Mouse (Mus musculus) forebrain, embryonic 12.5 days (tissue): Measurements from ENCODE around the gene Ttll8. TPM values are rescaled to one million over a fixed set of nuclear protein-coding genes. Genes with fewer than 3 reads are reported as not detected.

Experiments used
- ATAC-seq: fragments of 200-750 bp; cut with Nextera tagmentation; 2 replicates; pipeline ENCODE4 v1.8.0; 2017; ENCODE audit warnings: moderate TSS enrichment; ENCODE audit not compliant: low FRiP score
- H3K27ac ChIP-seq: fragments of 300-500 bp; sonication (generic); 2 replicates; pipeline ENCODE4 v1.5.1; 2016; ENCODE audit warnings: mild to moderate bottlenecking
- H3K27me3 ChIP-seq: fragments of 300-500 bp; sonication (generic); 2 replicates; pipeline ENCODE4 v1.6.1; 2016; ENCODE audit warnings: mild to moderate bottlenecking
- H3K36me3 ChIP-seq: fragments of 300-500 bp; sonication (generic); replicated peaks from 2 replicates; pipeline ENCODE4 v1.6.1; 2016; ENCODE audit warnings: mild to moderate bottlenecking
- H3K4me1 ChIP-seq: fragments of 300-500 bp; sonication (generic); 2 replicates; pipeline ENCODE4 v1.6.1; 2016
- H3K4me2 ChIP-seq: fragments of 300-500 bp; sonication (generic); 2 replicates; pipeline ENCODE4 v1.6.1; 2016; ENCODE audit warnings: mild to moderate bottlenecking, moderate library complexity
- H3K4me3 ChIP-seq: fragments of 300-500 bp; sonication (generic); replicated peaks from 2 replicates; pipeline ENCODE4 v1.5.1; 2016; ENCODE audit warnings: mild to moderate bottlenecking
- H3K9ac ChIP-seq: fragments of 300-500 bp; sonication (generic); 2 replicates; pipeline ENCODE4 v1.6.1; 2016; ENCODE audit warnings: mild to moderate bottlenecking
- H3K9me3 ChIP-seq: fragments of 300-500 bp; sonication (generic); 2 replicates; pipeline ENCODE4 v1.6.1; 2016
- WGBS: fragments of 180-500 bp; shearing (Covaris S2); methylation state at CpG from one replicate; pipeline ENCODE4 v1.1.7; 2016; 5-methylcytosine and 5-hydroxymethylcytosine counted together
- polyA plus RNA-seq: library from polyadenylated mRNA; unstranded; fragments of >200 nt; fragmentation: Nextera tagmentation; extraction: Ambion mirVana; gene quantifications from 2 replicates; pipeline ENCODE4 v1.2.1, GENCODE M21; 2016

Gene Ttll8
- 0.14 and 0.17 TPM in 2 replicates for polyA plus RNA-seq

DNA sequence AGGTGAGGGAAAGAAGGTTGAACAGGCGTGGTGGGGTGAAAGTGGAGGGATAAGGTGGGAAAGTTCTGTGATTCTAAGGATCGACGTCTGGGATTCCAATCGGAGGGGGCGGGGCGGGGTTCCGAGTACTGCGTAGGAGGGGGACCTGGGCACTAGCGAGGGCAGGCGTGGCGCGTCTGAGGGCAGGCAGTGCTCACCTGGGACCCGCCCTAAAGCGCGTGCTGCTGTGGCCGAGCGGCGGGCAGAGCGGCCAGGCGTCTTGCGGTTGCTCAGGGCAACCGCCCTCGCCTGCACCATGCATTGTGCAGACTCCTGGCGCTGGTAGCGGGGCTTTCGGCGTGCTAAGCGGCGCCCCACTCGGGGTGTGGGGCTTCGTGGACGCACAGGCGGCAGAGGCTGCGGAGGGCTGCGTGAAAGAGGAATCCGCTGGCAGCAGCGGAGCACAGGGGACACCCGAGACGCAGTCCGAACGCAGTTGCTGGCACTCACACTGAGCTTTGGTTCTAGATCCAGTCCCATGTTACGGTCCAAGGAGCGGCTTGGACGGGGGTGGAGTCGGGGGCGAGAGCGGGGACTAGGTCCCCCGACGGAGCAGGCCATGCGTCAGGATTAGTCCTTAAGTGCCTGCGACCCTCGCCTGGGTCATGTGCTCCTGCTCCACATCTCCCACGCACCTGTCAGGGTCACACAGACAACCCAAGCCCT, at the start of gene Ttll8:
Ttll8 (minus strand) TSS at position 51 of the 705 bp plus-strand sequence.
- Histone ChIP-seq H3K9ac (peak within 1 kb of the TSS; percentile 61), H3K4me2 (peak within 1 kb of the TSS; percentile 90), H3K9me3 (no peaks in the 10 kb centered on the region), H3K36me3 (0 out of 2 replicates have a peak, but pooled peaks cover 2% of the 10 kb centered on the region), H3K27me3 (peaks cover 35% of the 10 kb centered on the region), H3K27ac (no peak within 1 kb of the TSS), H3K4me1 (peaks cover 10% of the 10 kb centered on the region), H3K4me3 (peak within 1 kb of the TSS; percentile 47)
- peak; percentile 68 for ATAC-seq
- WGBS, result 3% methylated on average over 53 of the region's 53 CpGs

DNA sequence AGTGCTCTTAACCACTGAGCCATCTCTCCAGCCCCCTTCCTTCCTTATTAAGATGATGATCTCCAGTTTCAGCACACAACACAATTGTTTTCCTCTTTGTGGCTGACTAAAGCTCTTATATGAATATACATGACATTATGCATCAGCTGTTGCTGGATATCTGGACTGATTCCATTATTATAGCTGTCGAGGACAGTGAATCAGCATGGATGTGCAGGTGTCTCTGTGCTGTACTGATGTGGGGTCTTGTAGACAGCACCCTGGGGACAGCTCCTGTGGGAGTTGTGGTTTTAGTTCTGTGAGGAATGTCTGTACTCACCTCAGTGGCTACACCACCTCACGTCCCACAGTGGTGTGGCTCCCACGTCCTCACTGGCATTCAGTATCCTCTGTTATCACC, 47.0 kb upstream of the Ttll8 start:
- 79% methylated on average over 3 of the region's 3 CpGs for WGBS
- H3K27ac ChIP-seq, result no peak overlapping the region

GRCm38 (mm10) chr15:89000367-89000766, 46.1 kb upstream of the Ttll8 start:
- Histone ChIP-seq H3K36me3 (no peaks in the 10 kb centered on the region), H3K4me3 (no peak overlapping the region), H3K27me3 (no peaks in the 10 kb centered on the region), H3K9me3 (no peaks in the 10 kb centered on the region), H3K4me2 (no peak overlapping the region), H3K9ac (no peak overlapping the region), H3K4me1 (no peaks in the 10 kb centered on the region), H3K27ac (no peak overlapping the region)
- no peak for ATAC-seq
- WGBS, result 58% methylated on average over 2 of the region's 2 CpGs

More for the DNA sequence above, 47.0 kb upstream of the Ttll8 start:
- Histone ChIP-seq H3K4me2 (no peak overlapping the region), H3K4me3 (no peak overlapping the region), H3K27me3 (no peaks in the 10 kb centered on the region), H3K9ac (no peak overlapping the region), H3K4me1 (no peaks in the 10 kb centered on the region), H3K36me3 (no peaks in the 10 kb centered on the region), H3K9me3 (no peaks in the 10 kb centered on the region)
- no peak for ATAC-seq

DNA sequence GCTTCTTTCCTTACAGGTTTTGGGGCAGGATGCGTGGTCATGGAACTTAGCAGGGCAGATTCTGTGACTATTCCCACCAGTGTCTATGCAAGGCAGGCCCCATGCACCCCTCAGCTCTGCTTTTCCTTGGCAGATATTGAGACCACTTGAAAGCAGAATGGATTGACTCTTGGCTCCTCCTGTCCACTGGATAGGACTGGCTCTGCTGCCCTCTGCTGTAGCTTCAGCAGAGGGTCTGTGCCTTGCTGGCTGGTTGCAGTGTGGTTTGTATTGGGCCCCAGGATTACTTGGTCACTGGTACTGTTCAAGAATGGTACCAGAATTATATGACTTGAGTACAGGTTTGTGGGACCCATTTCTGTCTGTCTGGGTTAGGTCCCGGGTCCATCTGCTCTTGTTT, 44.9 kb upstream of the Ttll8 start:
- Histone ChIP-seq H3K9me3 (no peaks in the 10 kb centered on the region), H3K27me3 (no peaks in the 10 kb centered on the region), H3K4me3 (no peak overlapping the region), H3K4me2 (no peak overlapping the region), H3K36me3 (no peaks in the 10 kb centered on the region), H3K27ac (no peak overlapping the region), H3K9ac (no peak overlapping the region), H3K4me1 (no peaks in the 10 kb centered on the region)
- 82% methylated on average over 2 of the region's 2 CpGs for WGBS
- no peak for ATAC-seq

- H3K4me1 ChIP-seq, result no peaks in the 10 kb centered on the region
- no peak overlapping the region for H3K9ac ChIP-seq
- H3K4me2 ChIP-seq, result no peak overlapping the region
- no peaks in the 10 kb centered on the region for H3K27me3 ChIP-seq
- H3K9me3 ChIP-seq, result no peaks in the 10 kb centered on the region
- WGBS, result 78% methylated on average over 8 of the region's 8 CpGs
- no peak overlapping the region for H3K27ac ChIP-seq
- ATAC-seq, result no peak
- H3K36me3 ChIP-seq, result no peaks in the 10 kb centered on the region
- H3K4me3 ChIP-seq, result no peak overlapping the region
Observed at GRCm38 (mm10) chr15:88998636-88999035, 44.4 kb upstream of the Ttll8 start.

GRCm38 (mm10) chr15:88989236-88989635, 35.0 kb upstream of the Ttll8 start:
- WGBS, result 87% methylated on average over 2 of the region's 2 CpGs
- Histone ChIP-seq H3K36me3 (no peaks in the 10 kb centered on the region), H3K27me3 (no peaks in the 10 kb centered on the region)

GRCm38 (mm10) chr15:88982534-88983079, 28.4 kb upstream of the Ttll8 start, which contains the start of gene Mov10l1:
Gene Mov10l1, plus strand, starts transcription at chr15:88982909.
- H3K9ac ChIP-seq, result no peak within 1 kb of the TSS
- H3K4me3 ChIP-seq, result no peak within 1 kb of the TSS
- H3K27ac ChIP-seq, result no peak within 1 kb of the TSS
- H3K9me3 ChIP-seq, result no peaks in the 10 kb centered on the region; the same call in 1 of the 2 replicates
- H3K27me3 ChIP-seq, result no peaks in the 10 kb centered on the region
- no peaks in the 10 kb centered on the region for H3K36me3 ChIP-seq
- ATAC-seq, result no peak
- WGBS, result 95% methylated on average over 31 of the region's 31 CpGs
- H3K4me1 ChIP-seq, result peaks cover 18% of the 10 kb centered on the region
- no peak within 1 kb of the TSS for H3K4me2 ChIP-seq

More at GRCm38 (mm10) chr15:88989236-88989635, 35.0 kb upstream of the Ttll8 start:
- no peak for ATAC-seq
- Histone ChIP-seq H3K4me3 (no peak overlapping the region), H3K9me3 (no peaks in the 10 kb centered on the region), H3K4me2 (no peak overlapping the region), H3K27ac (no peak overlapping the region), H3K4me1 (no peaks in the 10 kb centered on the region), H3K9ac (no peak overlapping the region)

DNA sequence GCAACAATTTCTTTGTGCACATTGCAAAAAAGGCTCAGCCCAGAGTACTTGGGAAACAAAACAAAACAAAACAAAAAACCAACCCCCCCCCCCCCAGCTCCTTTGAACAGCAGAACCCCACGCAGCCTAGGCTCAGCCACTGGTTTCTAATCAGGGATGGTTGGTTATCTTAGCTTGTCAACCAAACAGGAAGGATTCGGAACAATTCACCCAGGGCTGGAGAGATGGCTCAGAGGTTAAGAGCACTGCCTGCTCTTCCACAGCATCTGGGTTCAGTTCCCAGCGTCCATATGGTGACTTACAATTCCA, 24.9 kb upstream of the Ttll8 start:
- no peak overlapping the region for H3K4me3 ChIP-seq
- H3K4me2 ChIP-seq, result no peak overlapping the region
- peaks cover 3% of the 10 kb centered on the region; the same call in 1 of the 2 replicates for H3K36me3 ChIP-seq
- H3K27me3 ChIP-seq, result no peaks in the 10 kb centered on the region
- peak overlapping the region; percentile 91 for H3K27ac ChIP-seq
- H3K4me1 ChIP-seq, result peaks cover 30% of the 10 kb centered on the region
- no peak overlapping the region for H3K9ac ChIP-seq
- H3K9me3 ChIP-seq, result no peaks in the 10 kb centered on the region; the same call in 1 of the 2 replicates
- peak; percentile 86 for ATAC-seq
- 10% methylated on average over 3 of the region's 3 CpGs for WGBS

DNA sequence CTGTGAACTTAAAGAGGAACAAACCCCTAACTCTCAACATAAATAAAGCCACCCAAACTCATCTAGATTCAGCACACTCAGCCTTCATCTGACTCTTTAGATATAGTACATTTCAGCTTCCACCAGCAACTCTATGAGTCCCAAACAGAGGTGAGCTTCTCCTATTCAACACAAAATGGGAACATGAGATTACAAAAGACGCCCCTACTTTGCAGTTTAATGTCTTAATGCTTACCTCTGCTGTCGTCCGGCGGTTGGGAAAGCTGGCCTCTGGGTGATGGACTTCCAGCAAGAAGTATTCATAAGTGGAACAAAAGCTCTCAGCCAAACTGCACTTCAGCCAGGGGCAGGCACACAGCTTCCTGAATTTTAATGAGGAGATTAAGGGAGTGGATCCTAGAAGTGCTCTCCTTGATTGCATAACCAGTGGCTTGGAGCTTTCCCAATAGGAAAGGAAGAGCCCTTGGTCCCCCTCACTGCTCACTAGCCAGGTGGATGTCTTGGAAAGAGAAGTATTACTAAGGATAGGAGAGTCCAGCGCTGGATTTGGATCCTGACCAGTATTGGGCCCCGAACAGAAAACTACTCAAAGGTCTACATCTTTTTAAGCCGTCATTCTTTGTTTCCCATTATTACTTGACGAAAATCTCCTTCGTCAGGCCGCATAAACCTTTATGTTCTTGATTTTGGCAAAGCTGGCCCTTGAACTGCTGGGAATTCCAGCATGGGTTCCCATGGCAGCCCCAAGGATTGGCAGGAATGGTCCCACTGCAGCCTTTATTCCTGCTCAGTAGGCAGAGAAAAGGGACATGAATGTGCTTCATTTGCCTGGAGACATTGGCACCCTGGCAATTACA, 24.3 kb upstream of the Ttll8 start, which contains the start of gene Mlc1:
Mlc1 (minus strand) TSS at position 727 of the 857 bp plus-strand sequence.
- WGBS, result 8% methylated on average over 10 of the region's 10 CpGs

GRCm38 (mm10) chr15:88972300-88972699, 18.1 kb upstream of the Ttll8 start:
- 95% methylated on average over 4 of the region's 4 CpGs for WGBS
- no peak overlapping the region for H3K27ac ChIP-seq

More for the DNA sequence above, 24.3 kb upstream of the Ttll8 start, which contains the start of gene Mlc1:
- H3K36me3 ChIP-seq, result peaks cover 6% of the 10 kb centered on the region; the same call in 1 of the 2 replicates
- ATAC-seq, result peak; percentile 92
- peak within 1 kb of the TSS; percentile 91 for H3K27ac ChIP-seq
- peak within 1 kb of the TSS; percentile 42 for H3K4me2 ChIP-seq
- peaks cover 30% of the 10 kb centered on the region for H3K4me1 ChIP-seq
- H3K9ac ChIP-seq, result peak within 1 kb of the TSS; percentile 9; the same call in 1 of the 2 replicates
- H3K4me3 ChIP-seq, result peak within 1 kb of the TSS; percentile 20
- no peaks in the 10 kb centered on the region; the same call in 1 of the 2 replicates for H3K9me3 ChIP-seq
- no peaks in the 10 kb centered on the region for H3K27me3 ChIP-seq

GRCm38 (mm10) chr15:88964070-88964578, 9.9 kb upstream of the Ttll8 start:
- H3K36me3 ChIP-seq, result peaks cover 28% of the 10 kb centered on the region
- H3K4me2 ChIP-seq, result no peak overlapping the region
- H3K27me3 ChIP-seq, result no peaks in the 10 kb centered on the region
- WGBS, result 96% methylated on average over 2 of the region's 2 CpGs
- H3K4me3 ChIP-seq, result no peak overlapping the region
- no peak for ATAC-seq
- H3K9me3 ChIP-seq, result no peaks in the 10 kb centered on the region
- H3K9ac ChIP-seq, result no peak overlapping the region
- no peaks in the 10 kb centered on the region for H3K4me1 ChIP-seq
- H3K27ac ChIP-seq, result no peak overlapping the region

More at GRCm38 (mm10) chr15:88972300-88972699, 18.1 kb upstream of the Ttll8 start:
- no peak overlapping the region for H3K4me2 ChIP-seq
- peaks cover 18% of the 10 kb centered on the region for H3K36me3 ChIP-seq
- no peak overlapping the region for H3K4me3 ChIP-seq
- peaks cover 10% of the 10 kb centered on the region; the same call in 1 of the 2 replicates for H3K4me1 ChIP-seq
- no peaks in the 10 kb centered on the region for H3K27me3 ChIP-seq
- no peak for ATAC-seq
- H3K9me3 ChIP-seq, result no peaks in the 10 kb centered on the region
- no peak overlapping the region for H3K9ac ChIP-seq

DNA sequence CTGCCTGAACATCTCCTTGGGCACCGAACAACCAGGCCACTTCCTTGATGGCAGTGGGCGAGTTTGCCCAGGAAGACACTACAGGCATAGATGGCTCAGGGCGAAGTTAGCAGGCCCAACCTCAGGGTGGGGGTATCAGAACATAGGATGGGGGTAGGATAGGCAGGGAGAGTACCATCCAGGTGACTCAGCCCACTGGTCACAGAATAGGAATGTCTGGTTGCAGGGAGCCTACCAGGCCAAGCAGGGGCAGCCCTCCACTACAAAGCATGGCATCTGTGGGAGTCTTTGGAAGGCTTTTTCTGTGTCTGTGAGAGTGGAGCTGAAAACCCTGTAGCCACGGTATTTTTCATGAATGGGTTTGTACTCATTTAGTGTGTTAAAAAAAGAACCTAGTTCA, 3.3 kb upstream of the Ttll8 start:
- 81% methylated on average over 4 of the region's 4 CpGs for WGBS
- peaks cover 35% of the 10 kb centered on the region for H3K27me3 ChIP-seq

More for the DNA sequence above, 3.3 kb upstream of the Ttll8 start:
- Histone ChIP-seq H3K9ac (no peak overlapping the region), H3K4me3 (no peak overlapping the region), H3K4me1 (peaks cover 10% of the 10 kb centered on the region), H3K27ac (no peak overlapping the region), H3K4me2 (no peak overlapping the region), H3K9me3 (no peaks in the 10 kb centered on the region), H3K36me3 (0 out of 2 replicates have a peak, but pooled peaks cover 2% of the 10 kb centered on the region)
- ATAC-seq, result no peak
